ENCODE assay signal across 16 mouse cellular contexts in genomic region chr14:49300981-49301619, GRCm38 (mm10). TPM values are rescaled to one million over a fixed set of nuclear protein-coding genes. Genes with fewer than 3 reads are reported as not detected.
A peak's percentile ranks its signal among the peaks of the same experiment; 100 is the strongest.
DNase-seq lines count a peak whose midpoint lies in the region; TF ChIP-seq lines count a peak whose summit lies in the region.
"Had no signal": no experiment of that assay in that cellular context is flagged by ENCODE, and none has a peak within 500 bp of the region (broad histone marks: within the 10 kb centered on the region; RNA-seq: fewer than 3 reads in every experiment).

No protein-coding gene starts in this region.

- H3K9ac ChIP-seq in ES-E14 (ENCODE audit: insufficient read depth, low read depth, low read length, poor library complexity, severe bottlenecking), result no peak overlapping the region
- H3K9ac ChIP-seq: forebrain, embryonic 13.5 days; heart, embryonic 13.5 days had no signal

- H3K4me3 ChIP-seq in ES-E14 (ENCODE audit: insufficient read depth in 1 of 2, low read depth in 1 of 2, low read length in 2 of 2, poor library complexity in 1 of 2, severe bottlenecking in 1 of 2), result no peak overlapping the region
- H3K4me3 ChIP-seq: forebrain, embryonic 13.5 days; heart, embryonic 13.5 days had no signal

- peaks cover 2 to 7% of the 10 kb centered on the region in 2 experiments; a peak in 2 of 4 replicates for H3K4me1 ChIP-seq in ES-E14 (ENCODE audit: control insufficient read depth in 2 of 2, insufficient read depth in 2 of 2, low read length in 2 of 2, poor library complexity in 1 of 2)

- no peak overlapping the region for H3K27ac ChIP-seq in ES-E14 (ENCODE audit: insufficient read depth, low read depth, low read length, poor library complexity, severe bottlenecking)
- H3K27ac ChIP-seq: forebrain, embryonic 13.5 days; heart, embryonic 13.5 days had no signal

- no peaks in the 10 kb centered on the region for H3K36me3 ChIP-seq in ES-E14 (ENCODE audit: control insufficient read depth, insufficient read depth, low read length, poor library complexity, severe bottlenecking)
- H3K36me3 ChIP-seq: heart, embryonic 13.5 days had no signal

- in situ Hi-C loops in ES-E14 (cut with MboI; ENCODE audit: low sequenced_read_pairs in 2 of 2, unreplicated experiment in 2 of 2), result loop anchor here in 1 of 2 experiments (10.0 kb wide), 1 partner anchor 56 kb away; the partner anchor contains the start of gene ccdc198

- H3K9me3 ChIP-seq in ES-E14 (ENCODE audit: control insufficient read depth, insufficient read depth, low read depth, low read length), result no peaks in the 10 kb centered on the region
- H3K9me3 ChIP-seq: forebrain, embryonic 13.5 days; heart, embryonic 13.5 days had no signal

- intact Hi-C loops in left cerebral cortex, postnatal 4 days (cut with DNase I), result no loop called here

- DNase-seq in left cerebral cortex, postnatal 4 days, result peak; percentile 25
- DNase-seq in left cerebral cortex, adult 11 months (ENCODE audit: low spot score), result no peak
- peak; percentile 29 for DNase-seq in ES-E14 (ENCODE audit: low read depth, low spot score)
- peak; percentile 14 for DNase-seq in adrenal gland, adult 2 months
- DNase-seq in embryo, embryonic 9.5 days (ENCODE audit: extremely low spot score), result peak; percentile 25
- no peak for DNase-seq in Muller cell, postnatal 12 days (ENCODE audit: inconsistent ontology term)
- DNase-seq in layer of hippocampus, postnatal 14 days (ENCODE audit: low spot score in 2 of 2), result no peak
- DNase-seq: heart, postnatal 4 days; right cerebral cortex, postnatal 4 days; thymus, adult 2 months had no signal

TF ChIP-seq in ES-E14, 5 proteins besides CTCF, POLR2A, EP300 and RAD21:
- TF ChIP-seq ZNF384 (IDR thresholded peaks at IDR 0.05; ENCODE audit: low read depth, low read length) (no peak), ZC3H11A (IDR thresholded peaks at IDR 0.05; ENCODE audit: borderline replicate concordance, low read depth, low read length) (no peak), MAFK (IDR thresholded peaks at IDR 0.05; ENCODE audit: insufficient read depth, low read depth, low read length) (no peak), HCFC1 (IDR thresholded peaks at IDR 0.05; ENCODE audit: borderline replicate concordance, insufficient read depth, low read length) (no peak), CHD2 (IDR thresholded peaks at IDR 0.05; ENCODE audit: low read depth, low read length) (no peak)

RNA-seq across cellular contexts. Expression of gene ccdc198, which starts 55.8 kb away (rescaled TPM):
- total RNA-seq in left cerebral cortex, postnatal 4 days (2021), result not detected
- total RNA-seq in ES-E14 (2012; rRNA removed), result not detected in 2 replicates
- not detected for total RNA-seq in adrenal gland, adult 2 months (2021)
- not detected in 2 replicates for polyA plus RNA-seq in adrenal gland, adult 2 months (2012; rRNA removed)
- total RNA-seq in layer of hippocampus, postnatal 14 days (2021), result not detected
- total RNA-seq: common myeloid progenitor, adult 5-6 weeks; heart, postnatal 4 days; layer of hippocampus, postnatal 10 days; left cerebral cortex, postnatal 36 days; megakaryocyte-erythroid progenitor cell, adult 5-6 weeks had no signal
- polyA plus RNA-seq: thymus, adult 2 months had no signal

Comparison
In these comparisons a context has a peak if more than half of its experiments do, and no peak if none do; other contexts are left out.
1. DNase-seq: peak in left cerebral cortex, postnatal 4 days (single experiment), ES-E14 (single experiment), adrenal gland, adult 2 months (single experiment) and embryo, embryonic 9.5 days (single experiment); none in left cerebral cortex, adult 11 months (single experiment), Muller cell, postnatal 12 days (single experiment) and layer of hippocampus, postnatal 14 days (0 of 2).